Mouse (Mus musculus): ENCODE results near the gene Ate1. TPM values are rescaled to one million over a fixed set of nuclear protein-coding genes. Genes with fewer than 3 reads are reported as not detected.

The Ate1 gene
- polyA plus RNA-seq, 1 experiment from 2014 or later = 55.7 TPM

- Histone ChIP-seq H3K4me3 (replicated peaks; ENCODE audit: low read length) (no peak overlapping the region), H3K4me2 (ENCODE audit: low read depth, low read length) (no peak overlapping the region), H3K36me3 (ENCODE audit: control insufficient read depth, insufficient read depth, low read length) (no peaks in the 10 kb centered on the region), H3K9ac (ENCODE audit: low read length) (no peak overlapping the region), H3K4me1 (ENCODE audit: control insufficient read depth, insufficient read depth, low read length) (no peaks in the 10 kb centered on the region), H3K9me3 (replicated peaks; ENCODE audit: control insufficient read depth, low read length) (no peaks in the 10 kb centered on the region), H3K27ac (ENCODE audit: low read length) (no peak overlapping the region), H3K27me3 (ENCODE audit: control insufficient read depth, insufficient read depth, low read length) (no peaks in the 10 kb centered on the region)
- ATAC-seq (ENCODE audit: insufficient read depth, low FRiP score) = no peak
- 78% methylated on average over 3 of the region's 3 CpGs for WGBS
Measured at GRCm38 (mm10) chr7:130378308-130378707, 141.9 kb downstream of the Ate1 start.

GRCm38 (mm10) chr7:130374311-130374710 lies 145.9 kb downstream of the Ate1 start:
- Histone ChIP-seq H3K27me3 (ENCODE audit: control insufficient read depth, insufficient read depth, low read length) (no peaks in the 10 kb centered on the region), H3K36me3 (ENCODE audit: control insufficient read depth, insufficient read depth, low read length) (no peaks in the 10 kb centered on the region), H3K9me3 (replicated peaks; ENCODE audit: control insufficient read depth, low read length) (no peaks in the 10 kb centered on the region), H3K4me3 (replicated peaks; ENCODE audit: low read length) (no peak overlapping the region), H3K4me2 (ENCODE audit: low read depth, low read length) (no peak overlapping the region), H3K9ac (ENCODE audit: low read length) (no peak overlapping the region), H3K4me1 (ENCODE audit: control insufficient read depth, insufficient read depth, low read length) (no peaks in the 10 kb centered on the region), H3K27ac (ENCODE audit: low read length) (no peak overlapping the region)
- no peak for ATAC-seq (ENCODE audit: insufficient read depth, low FRiP score)
- 72% methylated on average over 9 of the region's 9 CpGs for WGBS

GRCm38 (mm10) chr7:130368827-130369641 lies 151.1 kb downstream of the Ate1 start:
- Histone ChIP-seq H3K9ac (ENCODE audit: low read length) (no peak overlapping the region), H3K9me3 (replicated peaks; ENCODE audit: control insufficient read depth, low read length) (no peaks in the 10 kb centered on the region), H3K27ac (ENCODE audit: low read length) (no peak overlapping the region), H3K4me3 (replicated peaks; ENCODE audit: low read length) (no peak overlapping the region), H3K36me3 (ENCODE audit: control insufficient read depth, insufficient read depth, low read length) (no peaks in the 10 kb centered on the region), H3K4me1 (ENCODE audit: control insufficient read depth, insufficient read depth, low read length) (no peaks in the 10 kb centered on the region), H3K4me2 (ENCODE audit: low read depth, low read length) (peak overlapping the region; percentile 23; the same call in 1 of the 2 replicates), H3K27me3 (ENCODE audit: control insufficient read depth, insufficient read depth, low read length) (no peaks in the 10 kb centered on the region)
- WGBS = 44% methylated on average over 24 of the region's 24 CpGs
- ATAC-seq (ENCODE audit: insufficient read depth, low FRiP score) = no peak

GRCm38 (mm10) chr7:130368036-130368826 lies 151.9 kb downstream of the Ate1 start:
- Histone ChIP-seq H3K9me3 (replicated peaks; ENCODE audit: control insufficient read depth, low read length) (no peaks in the 10 kb centered on the region), H3K4me2 (ENCODE audit: low read depth, low read length) (no peak overlapping the region), H3K36me3 (ENCODE audit: control insufficient read depth, insufficient read depth, low read length) (no peaks in the 10 kb centered on the region), H3K4me1 (ENCODE audit: control insufficient read depth, insufficient read depth, low read length) (no peaks in the 10 kb centered on the region), H3K27ac (ENCODE audit: low read length) (no peak overlapping the region), H3K27me3 (ENCODE audit: control insufficient read depth, insufficient read depth, low read length) (no peaks in the 10 kb centered on the region), H3K4me3 (replicated peaks; ENCODE audit: low read length) (no peak overlapping the region), H3K9ac (ENCODE audit: low read length) (no peak overlapping the region)
- no peak for ATAC-seq (ENCODE audit: insufficient read depth, low FRiP score)
- WGBS = 57% methylated on average over 13 of the region's 13 CpGs

- H3K27ac ChIP-seq (ENCODE audit: low read length) = no peak overlapping the region
- H3K9me3 ChIP-seq (replicated peaks; ENCODE audit: control insufficient read depth, low read length) = no peaks in the 10 kb centered on the region
- H3K4me2 ChIP-seq (ENCODE audit: low read depth, low read length) = no peak overlapping the region
- no peak overlapping the region for H3K9ac ChIP-seq (ENCODE audit: low read length)
- H3K27me3 ChIP-seq (ENCODE audit: control insufficient read depth, insufficient read depth, low read length) = no peaks in the 10 kb centered on the region
- no peaks in the 10 kb centered on the region for H3K36me3 ChIP-seq (ENCODE audit: control insufficient read depth, insufficient read depth, low read length)
- ATAC-seq (ENCODE audit: insufficient read depth, low FRiP score) = no peak
- H3K4me1 ChIP-seq (ENCODE audit: control insufficient read depth, insufficient read depth, low read length) = no peaks in the 10 kb centered on the region
- 47% methylated on average over 12 of the region's 12 CpGs for WGBS
- no peak overlapping the region for H3K4me3 ChIP-seq (replicated peaks; ENCODE audit: low read length)
Measured at GRCm38 (mm10) chr7:130367222-130368035, 152.7 kb downstream of the Ate1 start.

GRCm38 (mm10) chr7:130365711-130366110 lies 154.5 kb downstream of the Ate1 start:
- WGBS = 90% methylated on average over 10 of the region's 10 CpGs
- H3K36me3 ChIP-seq (ENCODE audit: control insufficient read depth, insufficient read depth, low read length) = no peaks in the 10 kb centered on the region
- H3K27me3 ChIP-seq (ENCODE audit: control insufficient read depth, insufficient read depth, low read length) = no peaks in the 10 kb centered on the region
- no peaks in the 10 kb centered on the region for H3K9me3 ChIP-seq (replicated peaks; ENCODE audit: control insufficient read depth, low read length)
- ATAC-seq (ENCODE audit: insufficient read depth, low FRiP score) = no peak
- H3K4me3 ChIP-seq (replicated peaks; ENCODE audit: low read length) = no peak overlapping the region
- no peaks in the 10 kb centered on the region for H3K4me1 ChIP-seq (ENCODE audit: control insufficient read depth, insufficient read depth, low read length)
- H3K4me2 ChIP-seq (ENCODE audit: low read depth, low read length) = no peak overlapping the region
- no peak overlapping the region for H3K9ac ChIP-seq (ENCODE audit: low read length)
- no peak overlapping the region for H3K27ac ChIP-seq (ENCODE audit: low read length)

Other genes with a start within 250 kb of the Ate1 start
- gene Nsmce4a, start 52.7 kb upstream of the Ate1 start, polyA plus RNA-seq (2015; fragmentation: Nextera tagmentation; extraction: Ambion mirVana) = 92.7 and 103 TPM in 2 replicates
- 23.9 and 24.7 TPM in 2 replicates for gene Tacc2, start 57.1 kb upstream of the Ate1 start, polyA plus RNA-seq (2015; fragmentation: Nextera tagmentation; extraction: Ambion mirVana)